Mouse (Mus musculus): ENCODE data around the gene Tbc1d19.

Tbc1d19 gene

DNA sequence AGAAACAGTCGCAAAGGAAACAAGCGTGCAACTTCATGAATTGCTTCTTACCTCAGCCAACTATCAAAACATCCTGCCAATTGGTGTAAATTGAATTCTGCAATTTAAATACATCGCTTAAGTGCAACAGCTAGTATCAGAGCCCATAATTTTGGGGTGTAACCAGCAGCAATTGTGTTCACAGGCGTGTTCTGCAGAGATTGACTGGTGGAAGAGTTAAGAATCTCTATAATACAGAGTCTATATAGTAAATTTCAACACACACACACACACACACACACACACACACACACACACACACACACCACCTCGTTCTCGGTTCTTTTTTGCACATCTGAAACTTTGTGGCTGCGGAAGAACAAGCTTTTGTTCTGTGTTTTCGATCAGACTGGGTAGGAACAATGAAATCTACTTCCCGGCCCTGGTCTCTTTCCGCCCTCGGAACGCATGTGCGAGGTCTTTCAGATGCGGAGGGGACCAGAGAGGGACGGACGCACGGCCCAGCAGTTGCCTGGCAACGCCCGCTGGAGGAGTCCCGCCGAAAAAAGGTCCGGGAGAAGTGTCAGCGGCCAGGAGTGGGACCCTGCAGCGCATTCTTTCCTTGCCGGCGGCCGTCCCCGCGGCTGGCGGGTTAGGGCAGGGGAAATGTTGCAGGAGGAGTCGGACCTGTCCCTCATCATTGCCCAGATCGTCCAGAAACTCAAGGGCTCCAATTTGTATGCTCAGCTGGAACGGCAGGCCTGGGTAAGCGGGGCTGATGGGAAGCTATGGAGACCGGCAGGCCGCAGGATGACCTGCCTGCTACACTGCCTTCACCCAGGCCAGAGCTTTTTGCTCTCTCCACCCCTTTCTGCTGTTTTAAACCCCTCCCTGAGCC is at the start of gene Tbc1d19:
Gene Tbc1d19 (plus strand): TSS at position 492 of the 877 bp plus-strand sequence.
- in situ Hi-C loops (cut with MseI, MboI): no loop called here

DNA sequence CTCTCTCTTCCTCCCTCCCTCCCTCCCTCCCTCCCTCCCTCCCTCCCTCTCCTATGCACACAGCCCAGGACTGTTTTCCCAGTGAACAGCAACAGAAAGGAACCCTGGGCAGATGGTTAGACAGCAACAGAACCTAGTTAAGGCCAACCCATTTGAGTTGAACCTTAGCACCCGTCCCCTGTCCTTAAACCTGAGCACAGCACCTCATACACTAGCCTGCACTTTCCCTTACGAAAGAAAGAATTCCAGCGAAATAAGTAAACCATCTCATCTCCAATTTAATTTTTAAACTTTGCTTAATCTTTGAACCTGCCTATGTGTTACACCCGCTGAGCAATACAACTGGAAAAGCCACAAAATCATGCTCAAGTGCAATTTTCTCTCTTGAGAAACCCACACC is 49.5 kb upstream of the Tbc1d19 start:
- in situ Hi-C loops (cut with MseI, MboI): no loop called here

- in situ Hi-C loops (cut with MseI, MboI): no loop called here
These were observed 48.5 kb upstream of the Tbc1d19 start for GRCm38 (mm10) chr5:53760914-53761313.

- in situ Hi-C loops (cut with MseI, MboI): no loop called here
These were observed 48.1 kb upstream of the Tbc1d19 start for GRCm38 (mm10) chr5:53761346-53761745.

DNA sequence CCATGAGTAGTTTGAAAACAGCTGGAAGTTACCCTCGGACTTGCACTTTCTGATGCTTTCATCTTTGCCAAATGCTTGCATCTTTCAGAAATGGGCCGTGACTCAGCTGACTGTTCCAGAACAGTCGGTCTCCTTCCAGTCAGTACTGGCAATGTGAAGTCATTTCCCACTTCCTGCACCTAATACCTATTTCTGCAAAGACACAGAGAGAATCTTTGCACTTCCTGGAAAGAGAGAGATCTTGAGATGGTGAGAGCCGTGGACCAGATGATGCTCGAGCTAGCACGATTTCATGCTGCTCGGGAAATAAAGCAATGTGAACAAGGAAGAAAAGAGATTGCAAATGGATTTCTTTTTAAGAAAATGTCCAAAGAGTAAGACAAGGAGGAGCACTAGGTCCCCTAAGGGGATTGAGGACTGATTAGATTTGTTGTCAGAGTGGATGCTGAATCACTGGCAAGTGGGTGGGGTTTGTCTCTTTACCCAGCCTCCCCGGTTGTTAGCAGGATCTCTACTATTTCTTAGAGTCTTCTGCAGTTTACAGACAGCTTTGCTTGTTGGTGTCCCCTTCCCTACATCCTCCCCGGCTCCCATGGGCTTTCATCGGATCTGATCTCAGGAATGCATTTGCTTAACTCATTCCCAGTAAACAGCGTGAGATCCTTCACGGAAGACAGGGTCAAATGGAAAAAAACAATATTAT is 24.4 kb upstream of the Tbc1d19 start:
- in situ Hi-C loops (cut with MseI, MboI): no loop called here

- in situ Hi-C loops (cut with MseI, MboI): no loop called here
These were observed 8.0 kb upstream of the Tbc1d19 start for GRCm38 (mm10) chr5:53801379-53801778.

DNA sequence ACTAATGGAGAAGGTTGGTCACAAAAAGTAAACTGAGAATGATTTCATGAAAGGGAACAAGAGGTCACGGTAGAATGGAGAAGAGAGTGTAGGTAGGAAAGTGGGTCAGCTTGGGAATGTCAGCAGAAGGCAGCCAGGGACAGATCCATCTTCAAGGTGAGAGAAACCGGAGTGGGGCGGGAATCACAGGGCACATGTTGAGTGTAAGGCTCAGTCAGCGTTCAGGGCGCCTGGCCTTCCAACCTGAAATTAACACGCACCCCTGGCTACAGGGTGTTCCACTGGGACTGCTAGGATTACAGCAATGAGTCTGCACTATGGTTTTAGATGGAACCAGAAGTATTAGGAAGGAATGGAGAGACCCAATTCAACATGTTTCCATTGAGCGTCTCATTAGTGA is 10.3 kb downstream of the Tbc1d19 start:
- in situ Hi-C loops (cut with MseI, MboI): no loop called here

- in situ Hi-C loops (cut with MseI, MboI): no loop called here
These were observed 16.5 kb downstream of the Tbc1d19 start for GRCm38 (mm10) chr5:53825886-53826285.

DNA sequence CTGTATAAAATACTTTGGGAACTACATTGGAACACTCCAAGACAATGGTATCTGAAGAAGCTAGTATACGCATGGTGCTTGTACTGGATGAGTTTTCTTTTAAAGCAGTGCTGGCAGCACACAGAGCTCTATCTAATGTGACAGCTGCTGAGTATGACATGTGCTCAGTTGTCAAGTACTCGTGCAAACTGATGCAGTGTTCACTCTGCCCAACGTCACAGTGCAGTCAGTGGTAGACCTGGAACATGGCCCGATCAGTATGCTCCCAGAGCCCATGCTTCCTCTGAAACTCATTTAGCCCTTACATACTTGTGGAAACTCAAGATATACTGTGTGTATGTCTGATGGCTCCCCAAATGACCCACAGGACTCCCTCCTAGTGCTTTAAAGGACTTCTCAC is 25.1 kb downstream of the Tbc1d19 start:
- in situ Hi-C loops (cut with MseI, MboI): no loop called here

DNA sequence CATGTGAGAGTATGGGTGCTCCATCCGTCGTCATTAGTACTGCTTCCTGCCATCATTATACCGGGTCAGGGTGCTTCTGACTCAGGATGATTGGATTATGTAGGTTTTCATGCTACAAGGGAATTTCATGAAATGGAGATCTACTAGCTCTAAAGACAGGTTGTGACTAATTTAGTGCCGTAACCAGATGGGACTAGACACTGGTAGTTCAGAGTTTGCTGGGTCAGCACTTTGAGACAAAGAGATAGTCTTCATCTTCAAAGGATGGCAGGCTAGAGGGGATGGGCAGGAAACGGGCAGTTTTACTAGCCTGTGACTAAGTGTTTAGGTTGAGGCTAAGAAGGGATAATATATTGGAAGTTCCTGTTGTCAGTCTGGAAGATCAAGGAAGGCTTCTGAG is 31.9 kb downstream of the Tbc1d19 start:
- in situ Hi-C loops (cut with MseI, MboI): no loop called here

DNA sequence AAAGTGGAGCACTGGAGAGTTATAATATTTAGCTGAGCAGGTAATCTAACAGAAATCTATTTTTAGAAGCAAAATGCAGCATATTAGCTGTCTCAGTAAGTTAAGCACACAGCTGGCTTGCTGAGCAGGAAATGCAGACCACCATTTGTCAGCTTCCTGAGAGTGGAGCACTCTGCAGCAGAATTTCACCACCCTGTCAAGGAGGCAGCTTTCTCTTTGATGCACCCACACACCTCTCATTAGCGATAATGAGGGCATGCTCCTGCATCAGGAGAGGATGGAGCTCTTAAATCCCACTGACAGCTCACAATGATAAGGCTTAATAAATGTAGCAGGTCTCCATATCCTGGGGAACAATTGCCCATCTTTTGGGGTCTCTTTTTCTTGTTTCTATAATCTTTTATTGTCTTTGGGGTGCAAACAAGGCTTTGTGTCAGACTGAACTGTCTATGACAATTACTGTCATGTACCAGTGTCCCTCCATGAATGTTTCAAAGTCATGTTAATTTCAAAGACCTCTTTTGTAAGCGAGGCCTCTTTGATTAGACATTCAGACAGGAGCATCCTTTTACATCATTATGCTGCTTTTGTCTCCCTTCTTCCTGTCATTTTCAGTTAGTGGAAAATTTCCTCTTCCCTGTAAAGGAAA is 39.0 kb downstream of the Tbc1d19 start:
- in situ Hi-C loops (cut with MseI, MboI): no loop called here

DNA sequence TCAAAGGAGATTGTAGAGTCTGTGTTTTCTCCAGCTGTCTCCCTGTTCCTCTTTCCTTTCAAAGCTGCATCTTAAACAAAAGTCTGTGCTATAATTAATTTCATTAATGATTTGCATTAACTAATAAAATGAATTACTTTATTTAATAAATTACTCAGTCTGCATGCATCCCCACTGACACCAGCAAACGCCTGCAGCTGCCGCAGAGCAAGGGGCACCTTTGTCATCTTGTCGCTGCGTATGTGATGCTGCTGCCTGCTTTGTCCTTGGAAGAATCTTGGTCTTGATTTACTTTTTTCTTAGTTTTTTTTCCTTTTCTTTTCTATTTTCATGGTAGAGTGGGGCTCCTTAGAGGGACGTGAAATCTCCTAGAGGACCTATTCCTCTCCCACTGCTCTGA is 43.2 kb downstream of the Tbc1d19 start:
- in situ Hi-C loops (cut with MseI, MboI): no loop called here

- in situ Hi-C loops (cut with MseI, MboI): no loop called here
These were observed 45.2 kb downstream of the Tbc1d19 start for GRCm38 (mm10) chr5:53854561-53854960.

- in situ Hi-C loops (cut with MseI, MboI): no loop called here
These were observed 46.6 kb downstream of the Tbc1d19 start for GRCm38 (mm10) chr5:53856011-53856410.

GRCm38 (mm10) chr5:53865146-53865545 is 55.7 kb downstream of the Tbc1d19 start:
- in situ Hi-C loops (cut with MseI, MboI): no loop called here

- in situ Hi-C loops (cut with MseI, MboI): no loop called here
These were observed 56.6 kb downstream of the Tbc1d19 start for GRCm38 (mm10) chr5:53865991-53866390.

GRCm38 (mm10) chr5:53871665-53872312 is 62.4 kb downstream of the Tbc1d19 start:
- in situ Hi-C loops (cut with MseI, MboI): loop anchor here (5.0 kb wide), 1 partner anchor 241 kb away; no protein-coding TSS in a partner anchor

- in situ Hi-C loops (cut with MseI, MboI): loop anchor here (5.0 kb wide), 1 partner anchor 237 kb away; no protein-coding TSS in a partner anchor
These were observed 65.6 kb downstream of the Tbc1d19 start for GRCm38 (mm10) chr5:53874966-53875365.

GRCm38 (mm10) chr5:53880724-53881123 is 71.3 kb downstream of the Tbc1d19 start:
- in situ Hi-C loops (cut with MseI, MboI): no loop called here

- in situ Hi-C loops (cut with MseI, MboI): no loop called here
These were observed 72.1 kb downstream of the Tbc1d19 start for GRCm38 (mm10) chr5:53881381-53881990.

DNA sequence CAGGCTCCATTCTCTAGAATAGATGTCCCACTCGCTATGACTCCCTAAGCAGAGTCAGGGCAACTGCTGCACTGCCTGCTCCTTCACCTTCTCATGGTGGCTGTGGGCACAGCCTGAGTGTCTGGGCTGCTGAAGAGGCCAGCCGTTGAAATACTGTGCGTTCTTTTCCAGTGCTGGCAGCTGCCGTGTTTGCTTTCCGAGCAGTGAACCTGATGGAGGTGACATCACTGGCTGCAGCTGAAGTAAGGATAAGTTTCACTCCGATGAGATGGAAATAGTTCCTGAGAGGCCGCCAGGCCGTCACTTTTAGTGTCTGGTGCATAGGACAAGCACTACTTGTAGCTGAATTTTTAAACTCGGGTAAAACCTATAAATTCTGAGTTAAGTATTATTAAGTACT is 92.0 kb downstream of the Tbc1d19 start:
- in situ Hi-C loops (cut with MseI, MboI): no loop called here
